Mouse (Mus musculus) MEL (cell line): Measurements from ENCODE around the gene Ascl1. TPM values are rescaled to one million over a fixed set of nuclear protein-coding genes. Genes with fewer than 3 reads are reported as not detected.

Experiments
- DNase-seq: peaks from one replicate; pipeline ENCODE4 v3.0.0; 2011; ENCODE audit warnings: low read depth, low spot score
- H3K27ac ChIP-seq: 2 replicates; pipeline ENCODE4 v1.5.1; 2012; ENCODE audit warnings: low read depth, mild to moderate bottlenecking, control low read depth, low read length, moderate library complexity; ENCODE audit not compliant: control insufficient read depth
- H3K27me3 ChIP-seq, 2 experiments: fragments of 150-350 bp in 1 of 2; sonication (generic) in 1 of 2; 2 replicates each; pipeline ENCODE4 v1.6.1; 2012; ENCODE audit warnings: low read length in 2 of 2, mild to moderate bottlenecking in 2 of 2, improper control_type of control experiment in 1 of 2, moderate library complexity in 1 of 2; ENCODE audit not compliant: insufficient read depth in 2 of 2, control insufficient read depth in 1 of 2
- H3K36me3 ChIP-seq, 2 experiments: 2 replicates each; pipeline ENCODE4 v1.6.1; 2012 to 2014; ENCODE audit warnings: low read length in 2 of 2, improper control_type of control experiment in 1 of 2, inconsistent platforms in 1 of 2, mild to moderate bottlenecking in 1 of 2; ENCODE audit not compliant: insufficient read depth in 2 of 2, control insufficient read depth in 1 of 2
- H3K4me1 ChIP-seq, 2 experiments: fragments of 150-350 bp in 1 of 2; sonication (generic) in 1 of 2; 2 replicates each; pipeline ENCODE4 v1.6.1; 2012; ENCODE audit warnings: low read length in 2 of 2, improper control_type of control experiment in 1 of 2, mild to moderate bottlenecking in 1 of 2; ENCODE audit not compliant: insufficient read depth in 2 of 2, control insufficient read depth in 1 of 2
- H3K4me3 ChIP-seq, 2 experiments: fragments of 150-350 bp in 1 of 2; sonication (generic) in 1 of 2; 2 replicates each; pipeline ENCODE4 v1.5.1; 2012; ENCODE audit warnings: low read depth in 2 of 2, low read length in 2 of 2, mild to moderate bottlenecking in 2 of 2, moderate library complexity in 2 of 2, control low read depth in 1 of 2, improper control_type of control experiment in 1 of 2; ENCODE audit not compliant: control insufficient read depth in 1 of 2, insufficient read depth in 1 of 2
- H3K79me2 ChIP-seq: 2 replicates; pipeline ENCODE4 v1.6.1; 2012; ENCODE audit warnings: mild to moderate bottlenecking, low read length, moderate library complexity; ENCODE audit not compliant: control insufficient read depth, poor library complexity, insufficient read depth
- H3K9ac ChIP-seq: 2 replicates; pipeline ENCODE4 v1.6.1; 2012; ENCODE audit warnings: low read depth, mild to moderate bottlenecking, control low read depth, low read length, moderate library complexity; ENCODE audit not compliant: control insufficient read depth, poor library complexity, severe bottlenecking
- H3K9me3 ChIP-seq: fragments of 150-350 bp; sonication (generic); replicated peaks from 2 replicates; pipeline ENCODE4 v1.6.1; 2012; ENCODE audit warnings: mild to moderate bottlenecking, low read length, improper control_type of control experiment, moderate library complexity; ENCODE audit not compliant: insufficient read depth
- CTCF ChIP-seq, 3 experiments: IDR thresholded peaks in 2 of 3; conservative IDR thresholded peaks in 1 of 3; 2 replicates each; pipeline ENCODE4 v1.5.1; 2011 to 2012; ENCODE audit warnings: low read length in 3 of 3, low read depth in 2 of 3, mild to moderate bottlenecking in 2 of 3, improper control_type of control experiment in 1 of 3, inconsistent platforms in 1 of 3, mixed read lengths in 1 of 3, moderate library complexity in 1 of 3; ENCODE audit not compliant: control insufficient read depth in 1 of 3, insufficient read depth in 1 of 3, poor library complexity in 1 of 3, severe bottlenecking in 1 of 3
- ELF1 ChIP-seq: IDR thresholded peaks from 2 replicates; pipeline ENCODE4 v1.6.1; 2014; ENCODE audit warnings: low read depth, mild to moderate bottlenecking, inconsistent platforms, low read length, improper control_type of control experiment, moderate library complexity
- ETS1 ChIP-seq: IDR thresholded peaks from 2 replicates; pipeline ENCODE4 v1.6.1; 2012; ENCODE audit warnings: low read depth, mild to moderate bottlenecking, inconsistent platforms, low read length, improper control_type of control experiment, moderate library complexity
- GABPA ChIP-seq: IDR thresholded peaks from 2 replicates; pipeline ENCODE4 v1.6.1; 2012; ENCODE audit warnings: low read depth, mild to moderate bottlenecking, inconsistent platforms, low read length, improper control_type of control experiment, moderate library complexity
- GATA1 ChIP-seq: IDR thresholded peaks from 2 replicates; pipeline ENCODE4 v1.6.1; 2011; ENCODE audit warnings: low read depth, low read length, improper control_type of control experiment
- JUND ChIP-seq: IDR thresholded peaks from 2 replicates; pipeline ENCODE4 v1.6.1; 2011; ENCODE audit warnings: low read depth, mild to moderate bottlenecking, improper control_type of control experiment, low read length
- KAT2A ChIP-seq: conservative IDR thresholded peaks from 2 replicates; pipeline ENCODE4 v1.6.1; 2012; ENCODE audit warnings: low read depth, low read length, improper control_type of control experiment, inconsistent platforms
- MAX ChIP-seq: IDR thresholded peaks from 2 replicates; pipeline ENCODE4 v1.6.1; 2011; ENCODE audit warnings: low read length, improper control_type of control experiment
- MEF2A ChIP-seq: IDR thresholded peaks from 2 replicates; pipeline ENCODE4 v1.6.1; 2014; ENCODE audit warnings: low read depth, mild to moderate bottlenecking, inconsistent platforms, low read length, improper control_type of control experiment; ENCODE audit not compliant: poor library complexity, insufficient replicate concordance, severe bottlenecking; ENCODE audit errors: extremely low read depth
- MXI1 ChIP-seq: IDR thresholded peaks from 2 replicates; pipeline ENCODE4 v1.6.1; 2011; ENCODE audit warnings: mild to moderate bottlenecking, low read depth, low read length, improper control_type of control experiment
- MYC ChIP-seq: IDR thresholded peaks from 2 replicates; pipeline ENCODE4 v1.6.1; 2011; ENCODE audit warnings: low read depth, mild to moderate bottlenecking, low read length, improper control_type of control experiment, moderate library complexity
- NELFE ChIP-seq: IDR thresholded peaks from 2 replicates; pipeline ENCODE4 v1.6.1; 2011; ENCODE audit warnings: low read depth, low read length, improper control_type of control experiment
- POLR2A ChIP-seq, 2 experiments: IDR thresholded peaks; 2 replicates each; pipeline ENCODE4 v1.6.1; 2011 to 2012; ENCODE audit warnings: low read length in 2 of 2, mild to moderate bottlenecking in 2 of 2, control low read depth in 1 of 2, improper control_type of control experiment in 1 of 2, low read depth in 1 of 2, moderate library complexity in 1 of 2; ENCODE audit not compliant: control insufficient read depth in 1 of 2, insufficient read depth in 1 of 2, poor library complexity in 1 of 2
- POLR2AphosphoS5 ChIP-seq: IDR thresholded peaks from 2 replicates; pipeline ENCODE4 v1.6.1; 2012; ENCODE audit warnings: low read depth, borderline replicate concordance, mild to moderate bottlenecking, inconsistent platforms, low read length, moderate library complexity, mixed read lengths
- SIN3A ChIP-seq: IDR thresholded peaks from 2 replicates; pipeline ENCODE4 v1.6.1; 2012; ENCODE audit warnings: low read length, improper control_type of control experiment, inconsistent platforms
- SMC3 ChIP-seq: IDR thresholded peaks from 2 replicates; pipeline ENCODE4 v1.6.1; 2011; ENCODE audit warnings: low read depth, low read length, improper control_type of control experiment
- TCF12 ChIP-seq: IDR thresholded peaks from 2 replicates; pipeline ENCODE4 v1.6.1; 2014; ENCODE audit warnings: low read depth, mild to moderate bottlenecking, inconsistent platforms, low read length, improper control_type of control experiment, moderate library complexity
- USF2 ChIP-seq, 2 experiments: IDR thresholded peaks; 2 replicates each; pipeline ENCODE4 v1.6.1; 2011 to 2012; ENCODE audit warnings: improper control_type of control experiment in 2 of 2, low read length in 2 of 2, borderline replicate concordance in 1 of 2, inconsistent platforms in 1 of 2, low read depth in 1 of 2, mild to moderate bottlenecking in 1 of 2; ENCODE audit not compliant: insufficient read depth in 1 of 2
- ZMIZ1 ChIP-seq: IDR thresholded peaks from 2 replicates; pipeline ENCODE4 v1.6.1; 2012; ENCODE audit warnings: low read depth, mild to moderate bottlenecking, inconsistent platforms, low read length, improper control_type of control experiment, moderate library complexity
- polyA plus RNA-seq, 2 experiments: library from polyadenylated mRNA; stranded (reverse) in 1 of 2; unstranded in 1 of 2; fragments of >175 nt in 1 of 2; fragments of >200 nt in 1 of 2; gene quantifications; 2 replicates each; pipeline versions ENCODE4 v1.2.1 to v1.2.4; 2012; ENCODE audit warnings: low replicate concordance in 2 of 2, low read depth in 1 of 2; ENCODE audit not compliant: insufficient read length in 2 of 2, insufficient read depth in 1 of 2, missing spikeins in 1 of 2
- total RNA-seq: library from RNA; depleted of rRNA; stranded (reverse); fragments of 300-350 nt; gene quantifications from 2 replicates; pipeline ENCODE4 v1.2.3, GENCODE M21; 2012; rRNA removed

Gene Ascl1
- total RNA-seq (not detected in 2 replicates), polyA plus RNA-seq (not detected)

- Histone ChIP-seq H3K36me3 (no peaks in the 10 kb centered on the region), H3K9ac (no peak within 1 kb of the TSS), H3K27ac (no peak within 1 kb of the TSS), H3K27me3 (no peaks in the 10 kb centered on the region), H3K9me3 (no peaks in the 10 kb centered on the region), H3K79me2 (no peaks in the 10 kb centered on the region), H3K4me3 (no peak within 1 kb of the TSS), H3K4me1 (no peaks in the 10 kb centered on the region)
- TF ChIP-seq ELF1 (no peak), TCF12 (no peak), SMC3 (no peak), MYC (no peak), NELFE (no peak), SIN3A (no peak), MAX (no peak), JUND (no peak)
- no peak for DNase-seq
Observed at GRCm38 (mm10) chr10:87493576-87493975, at the start of gene Ascl1. Ascl1 (minus strand) TSS chr10:87493660.

- no peak for DNase-seq
- Histone ChIP-seq H3K27me3 (no peaks in the 10 kb centered on the region), H3K4me1 (no peaks in the 10 kb centered on the region), H3K4me3 (no peak overlapping the region), H3K36me3 (no peaks in the 10 kb centered on the region), H3K27ac (no peak overlapping the region), H3K9ac (no peak overlapping the region), H3K79me2 (no peaks in the 10 kb centered on the region), H3K9me3 (no peaks in the 10 kb centered on the region)
- no peak for TF ChIP-seq MXI1
- TF ChIP-seq JUND: no peak
- no peak for TF ChIP-seq ETS1
- TF ChIP-seq USF2 (IDR thresholded peaks at IDR 0.05; ENCODE audit: borderline replicate concordance in 1 of 2, insufficient read depth in 1 of 2, low read depth in 1 of 2, low read length in 2 of 2): no peak
- no peak for TF ChIP-seq POLR2A (IDR thresholded peaks at IDR 0.05; ENCODE audit: control insufficient read depth in 1 of 2, insufficient read depth in 1 of 2, low read depth in 1 of 2, low read length in 2 of 2, poor library complexity in 1 of 2)
- no peak for TF ChIP-seq KAT2A
- TF ChIP-seq NELFE: no peak
- TF ChIP-seq MYC: no peak
- TF ChIP-seq ZMIZ1: no peak
- TF ChIP-seq GABPA: no peak
- no peak for TF ChIP-seq CTCF (IDR thresholded peaks at IDR 0.05 in 2 of 3, conservative IDR thresholded peaks at IDR 0.05 in 1 of 3; ENCODE audit: control insufficient read depth in 1 of 3, insufficient read depth in 1 of 3, low read depth in 2 of 3, low read length in 3 of 3, poor library complexity in 1 of 3, severe bottlenecking in 1 of 3)
- no peak for TF ChIP-seq MEF2A
- TF ChIP-seq MAX: no peak
- TF ChIP-seq GATA1: no peak
- TF ChIP-seq POLR2AphosphoS5: no peak
- no peak for TF ChIP-seq SIN3A
Observed at GRCm38 (mm10) chr10:87534172-87534571, 40.7 kb upstream of the Ascl1 start.
